Mouse (Mus musculus) lung, adult 2 months (tissue): ENCODE data around the gene Iqce.

Experiments
- CTCF ChIP-seq: fragments of 200-500 bp; IDR thresholded peaks from 2 replicates; pipeline ENCODE4 v1.5.1; 2011; ENCODE audit warnings: mild to moderate bottlenecking, low read length, control low read depth; ENCODE audit not compliant: insufficient read depth
- POLR2A ChIP-seq: fragments of 200-500 bp; IDR thresholded peaks from 2 replicates; pipeline ENCODE4 v1.6.1; 2011; ENCODE audit warnings: low read depth, mild to moderate bottlenecking, control low read depth, low read length, borderline replicate concordance; ENCODE audit errors: extremely low read depth

DNA sequence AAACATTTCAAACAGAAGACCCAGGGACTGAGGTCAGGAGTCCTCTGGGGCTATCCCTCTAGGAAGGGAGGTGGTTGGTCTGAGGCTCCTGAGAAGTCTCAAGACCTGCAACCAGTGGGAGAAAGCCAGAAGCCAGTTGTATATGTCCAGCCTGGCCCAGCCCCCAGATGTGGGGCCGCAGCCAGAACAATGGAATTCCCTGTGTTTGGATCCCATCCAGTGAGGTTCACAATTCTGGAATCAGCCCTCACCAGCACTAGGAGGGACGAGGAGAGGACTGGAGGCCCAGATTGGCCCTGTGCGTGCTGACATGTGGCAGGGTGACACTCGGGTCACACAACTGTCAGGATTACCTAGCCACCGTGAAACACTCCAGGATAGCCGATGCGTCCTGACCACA is 49.6 kb downstream of the Iqce start:
- no peak for TF ChIP-seq CTCF
- TF ChIP-seq POLR2A = no peak
